ENCODE assay signal across 16 mouse cellular contexts in genomic region chr2:167297985-167298384, GRCm38 (mm10). TPM values are rescaled to one million over a fixed set of nuclear protein-coding genes. Genes with fewer than 3 reads are reported as not detected.
DNase-seq lines count a peak whose midpoint lies in the region; ATAC-seq lines count a peak whose summit lies in the region.
"Had no signal": no experiment of that assay in that cellular context is flagged by ENCODE, and none has a peak within 500 bp of the region (broad histone marks: within the 10 kb centered on the region; RNA-seq: fewer than 3 reads in every experiment).

No protein-coding gene starts in this region.

- no peak overlapping the region for H3K4me2 ChIP-seq in kidney, embryonic 15.5 days
- H3K4me2 ChIP-seq: embryonic facial prominence, embryonic 12.5 days; heart, embryonic 11.5 days; hindbrain, embryonic 12.5 days; liver, embryonic 13.5 days; stomach, embryonic 15.5 days had no signal

- H3K4me3 ChIP-seq in kidney, embryonic 15.5 days (replicated peaks), result no peak overlapping the region
- H3K4me3 ChIP-seq: embryonic facial prominence, embryonic 12.5 days; hindbrain, embryonic 12.5 days; liver, embryonic 13.5 days; stomach, embryonic 15.5 days had no signal

- whole genome bisulfite sequencing in kidney, embryonic 15.5 days, result 95% methylated on average over 11 of the region's 11 CpGs

- no peak overlapping the region for H3K9ac ChIP-seq in kidney, embryonic 15.5 days
- H3K9ac ChIP-seq: embryonic facial prominence, embryonic 12.5 days; hindbrain, embryonic 12.5 days; liver, embryonic 13.5 days; stomach, embryonic 15.5 days had no signal

- no peaks in the 10 kb centered on the region for H3K9me3 ChIP-seq in kidney, embryonic 15.5 days (replicated peaks)
- H3K9me3 ChIP-seq: embryonic facial prominence, embryonic 12.5 days; hindbrain, embryonic 12.5 days; liver, embryonic 13.5 days; stomach, embryonic 15.5 days had no signal

- peak; percentile 4 to 8 for DNase-seq in cerebellum, adult 18-20 months
- DNase-seq in cerebellum, postnatal 4 days (ENCODE audit: low spot score in 2 of 2), result no peak
- peak; percentile 0 for DNase-seq in kidney, adult 8-10 months
- peak; percentile 0 for DNase-seq in thymus, postnatal 25 days
- no peak for DNase-seq in thymus, postnatal 0 days (ENCODE audit: low spot score)
- DNase-seq in thymus, postnatal 4 days, result peak; percentile 8
- DNase-seq in retina, postnatal 1 day, result no peak
- DNase-seq: kidney, adult 2 months; left cerebral cortex, postnatal 4 days; liver, embryonic 13.5 days; lung, postnatal 14 days had no signal

- H3K4me1 ChIP-seq in kidney, embryonic 15.5 days, result peaks cover 29% of the 10 kb centered on the region

- H3K27ac ChIP-seq in kidney, embryonic 15.5 days, result no peak overlapping the region
- H3K27ac ChIP-seq: embryonic facial prominence, embryonic 12.5 days; liver, embryonic 13.5 days; stomach, embryonic 15.5 days had no signal

- ATAC-seq in kidney, embryonic 15.5 days (replicated peaks; ENCODE audit: low FRiP score), result no peak

- H3K27me3 ChIP-seq in kidney, embryonic 15.5 days, result no peaks in the 10 kb centered on the region
- H3K27me3 ChIP-seq: embryonic facial prominence, embryonic 12.5 days; hindbrain, embryonic 12.5 days; liver, embryonic 13.5 days; stomach, embryonic 15.5 days had no signal

- H3K36me3 ChIP-seq in kidney, embryonic 15.5 days, result peaks cover 19% of the 10 kb centered on the region

RNA-seq across cellular contexts. Expression of gene B4galt5, which starts 51.0 kb away (rescaled TPM):
- 9.6 and 12.7 TPM in 2 replicates for polyA plus RNA-seq in kidney, embryonic 15.5 days (2015; fragmentation: Nextera tagmentation; extraction: Ambion mirVana)
- 4.6 and 5.8 TPM in 2 replicates for polyA plus RNA-seq in thymus, postnatal 0 days (2015; fragmentation: Nextera tagmentation; extraction: Ambion mirVana)

RNA-seq across cellular contexts. Expression of gene Ptgis, which starts 57.6 kb away (rescaled TPM):
- 18.7 and 21.1 TPM in 2 replicates for polyA plus RNA-seq in kidney, embryonic 15.5 days (2015; fragmentation: Nextera tagmentation; extraction: Ambion mirVana)
- polyA plus RNA-seq in thymus, postnatal 0 days (2015; fragmentation: Nextera tagmentation; extraction: Ambion mirVana), result 1.7 and 2.2 TPM in 2 replicates

Comparison
In these comparisons a context has a peak if more than half of its experiments do, and no peak if none do; other contexts are left out.
1. DNase-seq: peak in cerebellum, adult 18-20 months (2 of 2), kidney, adult 8-10 months (2 of 2), thymus, postnatal 25 days (single experiment) and thymus, postnatal 4 days (single experiment); none in cerebellum, postnatal 4 days (0 of 2), thymus, postnatal 0 days (single experiment) and retina, postnatal 1 day (single experiment).